Comparison of ENCODE assay signal across 8 mouse cellular contexts in genomic region chr5:76304452-76305341, GRCm38 (mm10). TPM values are rescaled to one million over a fixed set of nuclear protein-coding genes. Genes with fewer than 3 reads are reported as not detected.
A peak's percentile ranks its signal among the peaks of the same experiment; 100 is the strongest.
DNase-seq lines count a peak whose midpoint lies in the region; ATAC-seq and TF ChIP-seq lines count a peak whose summit lies in the region.

Gene Clock, minus strand, starts transcription at chr5:76304792.

- peak within 1 kb of the TSS; percentile 97 for H3K9ac ChIP-seq in intestine, postnatal 0 days (ENCODE audit: low read depth, low read length)
- peak within 1 kb of the TSS; percentile 93 for H3K9ac ChIP-seq in midbrain, embryonic 11.5 days (ENCODE audit: low read length)

- no peaks in the 10 kb centered on the region for H3K27me3 ChIP-seq in intestine, postnatal 0 days (replicated peaks; ENCODE audit: control insufficient read depth, insufficient read depth, low read length)
- no peaks in the 10 kb centered on the region for H3K27me3 ChIP-seq in midbrain, embryonic 11.5 days (ENCODE audit: control insufficient read depth, insufficient read depth, low read length)

- intact Hi-C loops in left cerebral cortex, postnatal 4 days (cut with DNase I), result loop anchor here (10.0 kb wide), 1 partner anchor 230 kb away; no protein-coding TSS in a partner anchor

- peak; percentile 0; the same call in 1 of the 2 replicates for TF ChIP-seq CTCF in intestine, postnatal 0 days (IDR thresholded peaks at IDR 0.05; ENCODE audit: low read depth)

- H3K4me2 ChIP-seq in intestine, postnatal 0 days (replicated peaks; ENCODE audit: low read depth), result peak within 1 kb of the TSS; percentile 74
- peak within 1 kb of the TSS; percentile 74 for H3K4me2 ChIP-seq in midbrain, embryonic 11.5 days

- no peaks in the 10 kb centered on the region for H3K9me3 ChIP-seq in intestine, postnatal 0 days (ENCODE audit: control insufficient read depth)
- H3K9me3 ChIP-seq in midbrain, embryonic 11.5 days (ENCODE audit: control insufficient read depth, low read length), result no peaks in the 10 kb centered on the region

- WGBS in intestine, postnatal 0 days, result under 1% methylated on average over 86 of the region's 104 CpGs
- 1% methylated on average over 73 of the region's 104 CpGs for WGBS in midbrain, embryonic 11.5 days

- peaks cover 2% of the 10 kb centered on the region for H3K4me1 ChIP-seq in intestine, postnatal 0 days (replicated peaks; ENCODE audit: control insufficient read depth, insufficient read depth, low read length)
- peaks cover 9% of the 10 kb centered on the region for H3K4me1 ChIP-seq in midbrain, embryonic 11.5 days (ENCODE audit: control insufficient read depth, insufficient read depth, low read length)

- no peaks in the 10 kb centered on the region for H3K36me3 ChIP-seq in intestine, postnatal 0 days (ENCODE audit: control insufficient read depth, insufficient read depth)
- no peaks in the 10 kb centered on the region for H3K36me3 ChIP-seq in midbrain, embryonic 11.5 days (ENCODE audit: control insufficient read depth, insufficient read depth, low read length)

- ATAC-seq in intestine, postnatal 0 days, result peak; percentile 72
- ATAC-seq in midbrain, embryonic 11.5 days (ENCODE audit: low FRiP score), result peak; percentile 89

- DNase-seq in adrenal gland, adult 8-10 months, result peak; percentile 84
- DNase-seq in embryo, embryonic 11 days, result peak; percentile 94
- DNase-seq in gonadal fat pad, adult 2 months (ENCODE audit: low read depth), result no peak
- peak; percentile 92 for DNase-seq in left cerebral cortex, postnatal 4 days
- peak; percentile 98 for DNase-seq in midbrain, embryonic 11.5 days (ENCODE audit: low spot score, missing footprints)
- DNase-seq in right cerebral cortex, postnatal 4 days, result peak; percentile 91
- peak; percentile 89 for DNase-seq in yolk sac, embryonic 10.5 days (ENCODE audit: low spot score)

- peak within 1 kb of the TSS; percentile 97 for H3K4me3 ChIP-seq in intestine, postnatal 0 days (ENCODE audit: low read depth, low read length)
- peak within 1 kb of the TSS; percentile 95 for H3K4me3 ChIP-seq in midbrain, embryonic 11.5 days (ENCODE audit: low read depth, low read length)

- H3K27ac ChIP-seq in intestine, postnatal 0 days (ENCODE audit: low read depth, low read length), result peak within 1 kb of the TSS; percentile 99
- H3K27ac ChIP-seq in midbrain, embryonic 11.5 days (ENCODE audit: low read depth, low read length), result peak within 1 kb of the TSS; percentile 95

RNA-seq across cellular contexts. Expression of gene Clock, which starts in this region (rescaled TPM):
- 10 to 100 TPM; 34.7 to 45.4 (median 43.5) TPM for total RNA-seq in adrenal gland, adult 8-10 months (2022)
- polyA plus RNA-seq in gonadal fat pad, adult 2 months (2012; rRNA removed), result 16.5 and 25.3 TPM in 2 replicates
- 8.2 and 10.5 TPM in 2 replicates for polyA plus RNA-seq in intestine, postnatal 0 days (2015; fragmentation: Nextera tagmentation; extraction: Ambion mirVana)
- 10 to 100 TPM; 31.2 to 31.7 TPM for total RNA-seq in left cerebral cortex, postnatal 4 days (2021)
- 11.5 and 11.6 TPM in 2 replicates for polyA plus RNA-seq in midbrain, embryonic 11.5 days (2014; fragmentation: Nextera tagmentation; extraction: Ambion mirVana)
